Mouse (Mus musculus): Measurements from ENCODE around the gene Gna15.

- no peak for TF ChIP-seq CTCF (IDR thresholded peaks at IDR 0.05 in 2 of 3, conservative IDR thresholded peaks at IDR 0.05 in 1 of 3; ENCODE audit: control insufficient read depth in 1 of 3, insufficient read depth in 1 of 3, low read depth in 2 of 3, low read length in 3 of 3, poor library complexity in 1 of 3, severe bottlenecking in 1 of 3)
- peak in 1 of 2 experiments; percentile 79; a peak in 2 of 4 replicates for TF ChIP-seq POLR2A (IDR thresholded peaks at IDR 0.05; ENCODE audit: control insufficient read depth in 1 of 2, insufficient read depth in 1 of 2, low read depth in 1 of 2, low read length in 2 of 2, poor library complexity in 1 of 2)
- peak; percentile 17 to 25; a peak in 3 of 4 replicates for TF ChIP-seq EP300 (IDR thresholded peaks at IDR 0.05; ENCODE audit: low read depth in 1 of 2, low read length in 2 of 2)
- no peak for TF ChIP-seq USF1 (IDR thresholded peaks at IDR 0.05; ENCODE audit: low read depth, low read length)
- no peak for TF ChIP-seq E2F4 (IDR thresholded peaks at IDR 0.05; ENCODE audit: borderline replicate concordance, low read depth, low read length)
- peak; percentile 82 for TF ChIP-seq MYC (IDR thresholded peaks at IDR 0.05; ENCODE audit: low read depth, low read length)
- TF ChIP-seq POLR2AphosphoS5 (IDR thresholded peaks at IDR 0.05; ENCODE audit: borderline replicate concordance, low read depth, low read length): no peak
- no peak for TF ChIP-seq NRF1 (IDR thresholded peaks at IDR 0.05; ENCODE audit: insufficient read depth, low read depth, low read length, poor library complexity, severe bottlenecking)
- TF ChIP-seq BHLHE40 (IDR thresholded peaks at IDR 0.05; ENCODE audit: borderline replicate concordance, low read depth, low read length): no peak
- peak; percentile 72; the same call in 1 of the 2 replicates for TF ChIP-seq ZMIZ1 (IDR thresholded peaks at IDR 0.05; ENCODE audit: low read depth, low read length)
These were observed 22.3 kb upstream of the Gna15 start for GRCm38 (mm10) chr10:81546332-81546731.

Measured in MEL (cell line).